Mouse (Mus musculus): Measurements from ENCODE around the gene Tgfb1i1. TPM values are rescaled to one million over a fixed set of nuclear protein-coding genes. Genes with fewer than 3 reads are reported as not detected.

Gene Tgfb1i1
- polyA plus RNA-seq, 1 experiment from 2014 or later, result 20.2 TPM

- 85% methylated on average over 3 of the region's 3 CpGs for WGBS
- Histone ChIP-seq H3K9me3 (ENCODE audit: control insufficient read depth, low read length) (no peaks in the 10 kb centered on the region), H3K4me1 (ENCODE audit: control insufficient read depth, insufficient read depth, low read length) (no peaks in the 10 kb centered on the region), H3K27ac (replicated peaks; ENCODE audit: low read depth, low read length) (no peak overlapping the region), H3K27me3 (ENCODE audit: control insufficient read depth, insufficient read depth, low read length) (no peaks in the 10 kb centered on the region), H3K4me3 (replicated peaks; ENCODE audit: low read depth, low read length) (no peak overlapping the region), H3K4me2 (ENCODE audit: low read length) (no peak overlapping the region), H3K36me3 (ENCODE audit: control insufficient read depth, insufficient read depth, low read length) (no peaks in the 10 kb centered on the region), H3K9ac (replicated peaks; ENCODE audit: low read length) (no peak overlapping the region)
- no peak for ATAC-seq (ENCODE audit: low FRiP score, low TSS enrichment)
- no peak for DNase-seq
These were observed 25.7 kb upstream of the Tgfb1i1 start for GRCm38 (mm10) chr7:128220936-128221335.

DNA sequence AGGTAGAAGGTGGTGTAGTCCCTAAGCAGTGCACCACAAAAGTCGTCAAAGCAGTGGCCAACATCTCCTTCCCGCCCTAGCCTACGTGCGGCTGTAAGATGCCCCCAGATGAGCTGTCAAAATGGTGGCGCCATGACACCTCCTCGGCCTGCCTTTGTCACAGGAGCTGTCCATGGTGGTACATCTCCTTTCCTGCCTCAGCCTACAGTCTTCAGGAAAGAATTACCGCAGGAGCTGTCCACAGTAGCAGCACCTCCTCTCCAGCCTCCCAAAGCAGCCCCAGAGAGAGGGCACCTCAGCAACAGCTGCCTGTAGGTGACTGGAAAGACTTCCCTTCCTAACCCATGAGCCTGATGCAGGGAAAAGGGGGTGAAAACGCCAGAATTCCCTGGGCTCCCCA lies 14.9 kb upstream of the Tgfb1i1 start:
- H3K4me2 ChIP-seq (ENCODE audit: low read length), result no peak overlapping the region
- H3K27me3 ChIP-seq (ENCODE audit: control insufficient read depth, insufficient read depth, low read length), result no peaks in the 10 kb centered on the region
- no peak overlapping the region for H3K9ac ChIP-seq (replicated peaks; ENCODE audit: low read length)
- H3K4me3 ChIP-seq (replicated peaks; ENCODE audit: low read depth, low read length), result no peak overlapping the region
- H3K9me3 ChIP-seq (ENCODE audit: control insufficient read depth, low read length), result no peaks in the 10 kb centered on the region
- DNase-seq, result no peak
- H3K36me3 ChIP-seq (ENCODE audit: control insufficient read depth, insufficient read depth, low read length), result no peaks in the 10 kb centered on the region
- ATAC-seq (ENCODE audit: low FRiP score, low TSS enrichment), result no peak
- peaks cover 1% of the 10 kb centered on the region for H3K4me1 ChIP-seq (ENCODE audit: control insufficient read depth, insufficient read depth, low read length)
- WGBS, result 47% methylated on average over 8 of the region's 8 CpGs
- H3K27ac ChIP-seq (replicated peaks; ENCODE audit: low read depth, low read length), result no peak overlapping the region

- Histone ChIP-seq H3K27ac (replicated peaks; ENCODE audit: low read depth, low read length) (no peak overlapping the region), H3K9ac (replicated peaks; ENCODE audit: low read length) (no peak overlapping the region), H3K36me3 (ENCODE audit: control insufficient read depth, insufficient read depth, low read length) (no peaks in the 10 kb centered on the region; the same call in 1 of the 2 replicates), H3K4me1 (ENCODE audit: control insufficient read depth, insufficient read depth, low read length) (peaks cover 12% of the 10 kb centered on the region), H3K4me2 (ENCODE audit: low read length) (no peak overlapping the region), H3K4me3 (replicated peaks; ENCODE audit: low read depth, low read length) (no peak overlapping the region), H3K27me3 (ENCODE audit: control insufficient read depth, insufficient read depth, low read length) (no peaks in the 10 kb centered on the region), H3K9me3 (ENCODE audit: control insufficient read depth, low read length) (no peaks in the 10 kb centered on the region)
- ATAC-seq (ENCODE audit: low FRiP score, low TSS enrichment), result no peak
- 81% methylated on average over 2 of the region's 2 CpGs for WGBS
- DNase-seq, result no peak
These were observed 11.8 kb upstream of the Tgfb1i1 start for GRCm38 (mm10) chr7:128234796-128235195.

- Histone ChIP-seq H3K4me2 (ENCODE audit: low read length) (no peak overlapping the region), H3K27ac (replicated peaks; ENCODE audit: low read depth, low read length) (no peak overlapping the region), H3K4me3 (replicated peaks; ENCODE audit: low read depth, low read length) (no peak overlapping the region), H3K9me3 (ENCODE audit: control insufficient read depth, low read length) (no peaks in the 10 kb centered on the region), H3K4me1 (ENCODE audit: control insufficient read depth, insufficient read depth, low read length) (peaks cover 12% of the 10 kb centered on the region), H3K27me3 (ENCODE audit: control insufficient read depth, insufficient read depth, low read length) (no peaks in the 10 kb centered on the region), H3K9ac (replicated peaks; ENCODE audit: low read length) (no peak overlapping the region), H3K36me3 (ENCODE audit: control insufficient read depth, insufficient read depth, low read length) (peaks cover 5% of the 10 kb centered on the region)
- 100% methylated on average over 1 of the region's 1 CpGs for WGBS
- ATAC-seq (ENCODE audit: low FRiP score, low TSS enrichment) (no peak), DNase-seq (no peak)
These were observed 11.1 kb upstream of the Tgfb1i1 start for GRCm38 (mm10) chr7:128235481-128235880.

DNA sequence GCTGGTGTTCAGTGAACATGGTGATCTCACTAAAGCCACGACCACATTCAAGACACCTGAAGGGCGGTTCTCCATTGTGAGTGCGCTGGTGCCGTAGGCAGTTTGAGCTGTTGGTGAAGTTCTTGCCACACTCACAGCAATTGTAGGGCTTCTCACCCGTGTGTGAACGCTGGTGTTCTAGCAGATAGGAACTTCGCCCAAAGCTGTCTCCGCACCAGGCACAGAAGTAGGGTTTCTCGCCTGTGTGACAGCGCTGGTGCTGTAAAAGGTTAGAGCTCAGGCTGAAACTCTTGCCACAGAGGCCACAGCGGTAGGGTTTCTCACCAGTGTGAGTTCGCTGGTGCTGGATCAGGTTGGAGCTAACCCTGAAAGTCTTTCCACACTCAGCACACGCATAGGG lies 10.2 kb upstream of the Tgfb1i1 start:
- Histone ChIP-seq H3K27ac (replicated peaks; ENCODE audit: low read depth, low read length) (peak overlapping the region; percentile 97; the same call in 1 of the 2 replicates), H3K4me1 (ENCODE audit: control insufficient read depth, insufficient read depth, low read length) (peaks cover 12% of the 10 kb centered on the region), H3K36me3 (ENCODE audit: control insufficient read depth, insufficient read depth, low read length) (peaks cover 13% of the 10 kb centered on the region), H3K9ac (replicated peaks; ENCODE audit: low read length) (no peak overlapping the region), H3K4me2 (ENCODE audit: low read length) (no peak overlapping the region), H3K9me3 (ENCODE audit: control insufficient read depth, low read length) (no peaks in the 10 kb centered on the region), H3K27me3 (ENCODE audit: control insufficient read depth, insufficient read depth, low read length) (no peaks in the 10 kb centered on the region), H3K4me3 (replicated peaks; ENCODE audit: low read depth, low read length) (no peak overlapping the region)
- DNase-seq (no peak), ATAC-seq (ENCODE audit: low FRiP score, low TSS enrichment) (no peak)
- 95% methylated on average over 13 of the region's 13 CpGs for WGBS

DNA sequence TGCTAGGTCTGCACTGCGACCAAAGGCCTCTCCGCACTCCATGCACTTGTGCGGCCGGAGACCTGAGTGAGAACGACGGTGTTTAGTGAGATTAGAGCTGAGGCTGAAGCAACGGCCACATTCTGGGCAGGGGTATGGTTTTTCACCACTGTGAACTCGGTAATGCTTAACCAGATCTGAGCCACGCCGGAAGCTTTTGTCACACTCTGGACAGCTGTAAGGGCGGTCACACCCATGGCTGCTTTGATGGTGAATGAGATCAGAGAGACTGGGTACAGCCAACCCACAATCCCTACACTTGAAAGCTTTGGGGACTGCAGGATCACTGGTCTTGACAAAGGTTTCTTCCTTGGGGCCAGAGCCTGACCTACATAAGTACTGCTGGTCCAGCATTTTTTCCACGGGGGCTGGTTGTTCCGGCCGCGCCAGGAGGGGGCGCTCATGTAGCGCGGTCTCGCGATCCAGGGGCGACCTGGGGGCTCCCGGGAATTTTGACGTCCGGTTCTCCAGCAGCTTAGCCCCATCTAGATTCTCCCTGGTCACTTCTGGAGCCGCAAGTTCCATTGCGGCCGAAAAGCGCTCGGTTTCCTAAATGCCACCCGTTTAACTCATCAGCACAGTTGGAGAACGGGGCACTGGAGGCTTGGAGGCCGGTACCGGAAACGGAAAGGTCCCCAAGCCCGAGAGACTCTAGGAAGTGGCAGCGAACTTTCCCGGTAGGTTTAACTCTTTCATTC lies 9.6 kb upstream of the Tgfb1i1 start, which contains the start of gene Armc5:
Gene Armc5 (plus strand): TSS at position 487 of the 737 bp plus-strand sequence.
- 25% methylated on average over 37 of the region's 37 CpGs for WGBS
- Histone ChIP-seq H3K36me3 (ENCODE audit: control insufficient read depth, insufficient read depth, low read length) (peaks cover 17% of the 10 kb centered on the region), H3K4me1 (ENCODE audit: control insufficient read depth, insufficient read depth, low read length) (peaks cover 12% of the 10 kb centered on the region), H3K27me3 (ENCODE audit: control insufficient read depth, insufficient read depth, low read length) (no peaks in the 10 kb centered on the region), H3K4me3 (replicated peaks; ENCODE audit: low read depth, low read length) (peak within 1 kb of the TSS; percentile 67), H3K9me3 (ENCODE audit: control insufficient read depth, low read length) (no peaks in the 10 kb centered on the region), H3K9ac (replicated peaks; ENCODE audit: low read length) (peak within 1 kb of the TSS; percentile 71), H3K27ac (replicated peaks; ENCODE audit: low read depth, low read length) (peak within 1 kb of the TSS; percentile 97), H3K4me2 (ENCODE audit: low read length) (peak within 1 kb of the TSS; percentile 89)
- ATAC-seq (ENCODE audit: low FRiP score, low TSS enrichment), result no peak
- peak; percentile 87 for DNase-seq

DNA sequence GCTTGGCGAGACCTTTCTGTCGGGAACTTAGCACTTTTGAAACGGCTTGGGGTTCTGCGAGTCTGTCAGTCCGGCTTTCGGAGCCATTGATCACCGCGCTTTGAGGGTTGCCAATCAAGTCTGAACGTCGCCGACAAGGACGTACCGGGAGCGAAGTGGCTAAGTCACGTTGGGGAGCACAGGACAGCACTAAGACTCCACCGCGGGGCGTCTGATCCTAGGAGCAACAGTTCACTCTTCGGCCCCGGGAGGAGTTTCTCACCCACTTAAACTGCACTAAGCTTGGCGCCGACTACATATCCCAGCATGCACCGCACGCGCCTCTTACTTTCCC lies 9.1 kb upstream of the Tgfb1i1 start:
- WGBS, result under 1% methylated on average over 25 of the region's 25 CpGs
- Histone ChIP-seq H3K4me3 (replicated peaks; ENCODE audit: low read depth, low read length) (peak overlapping the region; percentile 67), H3K4me1 (ENCODE audit: control insufficient read depth, insufficient read depth, low read length) (peaks cover 12% of the 10 kb centered on the region), H3K36me3 (ENCODE audit: control insufficient read depth, insufficient read depth, low read length) (peaks cover 22% of the 10 kb centered on the region), H3K9me3 (ENCODE audit: control insufficient read depth, low read length) (no peaks in the 10 kb centered on the region), H3K27ac (replicated peaks; ENCODE audit: low read depth, low read length) (peak overlapping the region; percentile 97), H3K27me3 (ENCODE audit: control insufficient read depth, insufficient read depth, low read length) (no peaks in the 10 kb centered on the region), H3K9ac (replicated peaks; ENCODE audit: low read length) (peak overlapping the region; percentile 44), H3K4me2 (ENCODE audit: low read length) (peak overlapping the region; percentile 89)
- DNase-seq (no peak), ATAC-seq (ENCODE audit: low FRiP score, low TSS enrichment) (no peak)

DNA sequence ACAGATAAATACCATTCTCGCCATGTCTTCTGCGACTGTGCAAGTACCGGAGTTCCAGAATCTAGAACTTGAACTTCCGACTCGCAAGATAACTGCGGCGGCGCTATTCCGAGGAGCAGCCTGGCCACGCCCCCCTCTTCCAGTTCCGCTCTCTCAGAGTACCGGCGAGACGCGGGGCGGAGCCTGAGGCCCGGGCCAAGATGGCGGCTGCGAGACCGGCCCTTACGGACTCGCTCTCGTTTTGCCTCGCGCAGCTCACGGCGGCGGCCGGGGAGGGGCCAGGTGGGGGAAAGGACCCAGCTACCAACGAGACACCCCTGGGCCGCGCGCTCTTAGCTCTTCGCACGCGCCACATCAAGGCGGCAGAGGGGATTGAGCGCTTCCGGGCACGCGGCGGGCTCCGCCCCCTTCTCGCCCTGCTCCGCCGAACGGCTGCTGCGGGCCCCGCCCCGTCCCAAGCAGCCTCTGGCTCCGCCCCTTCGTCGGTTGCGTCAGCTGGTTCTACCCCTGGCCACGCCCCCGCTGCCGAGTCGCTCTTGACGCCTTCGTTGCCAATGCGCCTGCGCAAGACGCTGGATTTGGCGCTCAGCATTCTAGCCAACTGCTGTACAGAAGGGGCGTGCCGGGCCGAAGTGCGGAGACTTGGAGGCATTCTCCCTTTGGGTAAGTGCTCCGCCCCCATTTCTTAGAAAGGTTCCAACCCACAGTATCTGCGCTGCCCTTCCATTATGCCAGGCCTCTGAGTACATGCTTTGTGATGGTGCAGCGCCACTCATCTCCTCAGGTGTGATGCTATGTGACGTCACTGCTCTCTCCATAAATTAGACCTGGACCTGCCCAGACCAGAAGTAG lies 8.5 kb upstream of the Tgfb1i1 start, which contains the start of gene 9130023H24Rik:
Gene 9130023H24Rik (minus strand): TSS at position 105 of the 852 bp plus-strand sequence.
- WGBS, result under 1% methylated on average over 72 of the region's 72 CpGs

More for the DNA sequence above, 8.5 kb upstream of the Tgfb1i1 start, which contains the start of gene 9130023H24Rik:
- peak; percentile 93 for ATAC-seq (ENCODE audit: low FRiP score, low TSS enrichment)
- Histone ChIP-seq H3K27me3 (ENCODE audit: control insufficient read depth, insufficient read depth, low read length) (no peaks in the 10 kb centered on the region), H3K27ac (replicated peaks; ENCODE audit: low read depth, low read length) (peak within 1 kb of the TSS; percentile 97), H3K4me3 (replicated peaks; ENCODE audit: low read depth, low read length) (peak within 1 kb of the TSS; percentile 67), H3K9ac (replicated peaks; ENCODE audit: low read length) (peak within 1 kb of the TSS; percentile 71), H3K36me3 (ENCODE audit: control insufficient read depth, insufficient read depth, low read length) (peaks cover 28% of the 10 kb centered on the region), H3K4me2 (ENCODE audit: low read length) (peak within 1 kb of the TSS; percentile 89), H3K9me3 (ENCODE audit: control insufficient read depth, low read length) (no peaks in the 10 kb centered on the region), H3K4me1 (ENCODE audit: control insufficient read depth, insufficient read depth, low read length) (peaks cover 12% of the 10 kb centered on the region)
- DNase-seq, result peak; percentile 100

Data from midbrain, embryonic 14.5 days (tissue).